Mouse (Mus musculus) left cerebral cortex, adult 9 months (tissue): ENCODE data around the gene Ints2.
"Not testable (repeated sequence)": the region's sequence is repeated elsewhere in the genome, so short reads cannot be mapped to it uniquely, and the experiment has no call there.

Source experiments
- DNase-seq, 2 experiments: peaks; one replicate each; pipeline ENCODE4 v3.0.0; 2022; ENCODE audit warnings: low spot score in 2 of 2

Gene Ints2

DNA sequence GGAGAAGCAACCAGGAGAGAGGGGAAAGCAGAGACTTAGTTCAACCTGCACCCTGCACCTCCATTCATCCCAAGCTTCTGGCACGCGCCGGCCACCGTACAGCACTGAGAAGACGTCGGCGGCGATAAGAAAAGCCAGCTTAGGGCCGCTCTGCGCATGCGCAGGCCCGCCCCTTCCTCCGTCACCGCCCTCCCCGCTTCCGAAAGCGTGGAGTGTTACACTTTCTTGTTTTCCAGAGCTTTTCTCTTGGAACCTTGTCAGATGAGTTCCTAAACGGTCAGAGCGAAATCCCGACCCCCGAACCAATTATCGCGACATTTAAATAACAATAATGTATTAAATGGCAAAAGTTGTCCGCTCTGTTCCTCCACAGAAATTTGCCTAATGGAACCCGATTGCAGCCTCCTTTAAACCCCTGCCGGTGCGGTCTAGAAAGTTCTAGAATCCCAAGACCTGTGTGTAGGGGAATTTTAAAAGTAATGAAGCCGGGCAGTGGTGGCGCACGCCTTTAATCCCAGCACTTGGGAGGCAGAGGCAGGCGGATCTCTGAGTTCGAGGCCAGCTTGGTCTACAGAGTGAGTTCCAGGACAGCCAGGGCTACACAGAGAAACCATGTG lies at the start of gene Ints2:
Ints2 (minus strand) TSS at position 116 of the 617 bp plus-strand sequence.
- peak; percentile 82 to 94 for DNase-seq

DNA sequence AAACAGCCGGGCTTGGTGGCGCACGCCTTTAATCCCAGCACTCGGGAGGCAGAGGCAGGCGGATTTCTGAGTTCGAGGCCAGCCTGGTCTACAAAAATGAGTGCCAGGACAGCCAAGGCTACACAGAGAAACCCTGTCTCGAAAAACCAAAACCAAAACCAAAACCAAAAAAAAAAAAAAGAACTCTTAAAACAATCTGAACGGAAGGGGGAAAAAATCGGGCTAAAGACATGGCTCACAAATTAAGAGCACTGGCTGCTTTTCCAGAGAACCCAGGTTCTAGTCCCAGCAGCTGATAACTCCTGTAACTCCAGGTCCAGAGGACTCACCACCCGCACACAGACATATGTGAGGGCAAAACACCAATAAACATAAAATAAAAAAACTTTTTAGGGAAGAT lies 34.8 kb upstream of the Ints2 start:
- DNase-seq = not testable (repeated sequence)

DNA sequence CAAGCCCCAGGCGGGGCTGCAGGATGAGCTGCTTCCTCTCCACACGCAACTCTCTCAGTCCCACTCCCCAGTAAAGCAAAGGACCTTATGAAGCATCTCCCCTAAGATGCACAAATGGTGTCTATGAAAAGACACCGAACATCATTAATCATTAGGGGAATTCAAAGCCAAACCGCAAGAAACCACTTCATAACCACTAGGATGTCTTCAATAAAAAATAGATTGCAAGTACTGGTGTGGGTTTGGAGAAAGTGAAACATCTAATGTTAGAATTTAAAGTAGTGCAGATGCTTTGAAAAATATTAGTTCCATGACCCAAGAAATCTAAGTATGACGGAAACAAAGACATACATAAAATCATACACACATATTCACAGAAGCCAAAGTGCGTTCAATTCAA lies 34.3 kb upstream of the Ints2 start:
- DNase-seq = no peak

DNA sequence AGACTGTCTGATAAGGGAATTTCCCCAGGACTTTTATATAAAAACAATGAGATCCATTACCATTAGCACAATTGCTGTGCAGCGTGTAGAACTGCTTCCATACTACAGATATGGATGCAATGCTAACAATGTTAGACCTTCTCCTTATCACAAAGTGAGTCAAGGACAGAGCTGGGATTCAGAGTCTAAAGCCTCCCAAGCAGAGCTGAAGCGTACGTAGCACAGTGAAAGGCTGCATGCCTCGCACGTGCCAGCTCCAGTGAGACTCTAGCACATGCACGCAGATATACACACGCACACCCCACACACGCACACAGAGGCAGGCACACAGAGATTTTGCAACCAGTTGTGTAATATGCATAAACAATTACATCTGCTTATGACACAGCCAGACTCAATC lies 28.4 kb upstream of the Ints2 start:
- no peak for DNase-seq

- no peak for DNase-seq
Measured at GRCm38 (mm10) chr11:86278442-86279102, 21.2 kb upstream of the Ints2 start.

- DNase-seq = no peak
Measured at GRCm38 (mm10) chr11:86257054-86257453, 321 bp downstream of the Ints2 start.

GRCm38 (mm10) chr11:86253342-86253741 lies 4.0 kb downstream of the Ints2 start:
- no peak for DNase-seq

DNA sequence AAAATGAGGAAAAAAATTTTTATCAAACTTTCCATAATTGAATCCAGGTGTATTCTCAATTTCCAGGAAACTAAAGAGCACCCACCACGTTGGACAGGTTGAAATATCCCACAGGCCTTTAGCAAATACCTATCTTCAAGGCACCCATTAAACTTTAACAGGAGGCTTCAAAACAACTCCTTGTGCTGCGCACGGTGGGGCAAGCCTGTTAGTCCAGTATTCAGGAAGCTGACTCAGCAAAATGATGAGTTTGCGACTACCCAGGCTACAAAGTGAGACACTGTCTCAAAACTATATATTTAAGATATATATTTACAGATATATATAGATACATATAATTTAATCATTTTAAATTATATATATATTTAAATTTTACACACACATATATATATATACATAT lies 24.9 kb downstream of the Ints2 start:
- no peak for DNase-seq

DNA sequence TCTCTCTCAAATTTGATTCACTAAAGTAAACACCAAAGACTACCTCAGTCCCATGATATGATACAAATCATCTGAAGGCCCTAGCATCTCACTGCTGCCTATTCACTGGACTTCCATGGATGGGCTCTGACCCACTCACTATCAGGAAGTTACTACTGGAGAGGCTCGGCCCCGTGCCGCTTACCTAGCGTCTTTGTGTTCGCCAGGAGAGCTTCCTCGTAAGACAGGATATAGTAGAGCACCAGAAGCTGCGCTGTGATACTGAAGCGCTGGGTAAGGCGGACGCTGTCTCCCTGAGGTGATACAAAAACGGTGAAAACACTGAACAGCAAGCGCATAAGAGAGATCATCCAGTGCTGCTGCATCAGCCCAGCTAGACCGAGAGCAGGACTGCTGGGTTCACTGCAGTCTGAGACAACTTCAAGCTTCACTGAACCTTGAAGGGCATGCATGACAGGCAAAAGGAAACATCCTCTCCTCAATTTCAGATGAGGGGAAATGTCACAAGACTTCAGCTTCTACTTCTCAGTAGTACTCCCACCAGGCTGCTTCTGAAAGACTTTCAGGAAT lies 25.5 kb downstream of the Ints2 start:
- DNase-seq = no peak

- DNase-seq = no peak
Measured at GRCm38 (mm10) chr11:86226646-86227180, 30.7 kb downstream of the Ints2 start.

GRCm38 (mm10) chr11:86225761-86226160 lies 31.6 kb downstream of the Ints2 start:
- DNase-seq = no peak

GRCm38 (mm10) chr11:86211803-86212202 lies 45.6 kb downstream of the Ints2 start:
- no peak for DNase-seq

DNA sequence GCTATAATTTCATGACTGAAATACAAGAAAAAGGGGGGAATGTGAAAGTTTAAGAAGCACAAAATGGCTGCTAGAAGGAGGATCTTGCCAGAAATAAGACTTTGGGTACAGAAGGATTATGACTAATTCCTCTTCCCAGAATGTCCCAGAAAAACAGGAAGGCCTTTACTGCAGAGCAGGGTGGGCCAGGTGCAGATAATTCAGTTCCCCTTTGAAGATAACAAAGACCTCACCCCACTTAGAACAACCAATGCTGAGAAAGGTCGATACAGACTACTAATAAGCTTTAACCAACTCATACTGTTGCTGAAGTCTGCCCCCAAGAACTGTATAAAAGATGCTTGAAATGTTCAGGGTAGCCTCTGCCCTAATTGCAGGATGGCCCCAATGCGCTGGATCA lies 48.3 kb downstream of the Ints2 start:
- DNase-seq = no peak

- DNase-seq = no peak
Measured at GRCm38 (mm10) chr11:86205876-86206275, 51.5 kb downstream of the Ints2 start.

GRCm38 (mm10) chr11:86205031-86205430 lies 52.3 kb downstream of the Ints2 start:
- DNase-seq = no peak

- no peak for DNase-seq
Measured at GRCm38 (mm10) chr11:86201901-86202675, 55.3 kb downstream of the Ints2 start.

DNA sequence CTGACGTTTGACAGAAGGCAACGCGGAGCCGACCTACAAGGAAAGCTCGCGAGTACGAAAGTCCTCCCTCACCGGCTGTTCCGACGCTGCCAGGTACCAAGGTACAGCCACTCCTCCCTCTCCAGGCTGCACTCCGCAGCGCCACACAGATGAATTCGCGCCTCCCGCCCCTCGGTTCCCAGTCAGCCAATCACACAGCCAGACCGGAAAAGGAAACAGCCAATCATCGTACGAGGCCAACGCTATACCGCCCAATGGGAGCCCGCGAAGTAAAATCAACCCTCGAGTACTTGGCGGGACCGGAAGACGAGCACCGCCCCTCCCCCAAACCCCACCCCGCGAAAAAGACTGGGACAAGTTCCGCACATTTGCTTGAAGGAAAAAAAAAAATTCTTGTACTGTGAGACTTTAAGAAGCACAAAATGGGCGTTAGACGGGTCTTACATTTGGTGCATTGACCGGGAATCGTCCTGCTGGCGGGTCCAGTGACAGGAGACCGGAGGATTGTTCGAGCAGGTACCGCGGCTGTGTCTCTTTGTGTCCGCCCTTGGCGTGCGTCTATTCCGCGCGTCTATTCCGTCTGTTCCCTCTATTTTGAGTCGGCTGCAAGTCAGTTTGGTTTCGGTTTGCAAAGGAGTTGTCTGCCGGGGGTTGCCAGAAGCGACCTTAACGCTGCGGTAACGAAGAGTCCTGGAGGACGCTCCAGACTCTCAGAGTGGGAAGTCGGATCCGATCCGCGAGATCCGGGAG lies 56.2 kb downstream of the Ints2 start, which contains the start of gene Brip1:
Brip1 (minus strand) TSS at position 157 of the 750 bp plus-strand sequence.
- DNase-seq = peak; percentile 69 to 91

DNA sequence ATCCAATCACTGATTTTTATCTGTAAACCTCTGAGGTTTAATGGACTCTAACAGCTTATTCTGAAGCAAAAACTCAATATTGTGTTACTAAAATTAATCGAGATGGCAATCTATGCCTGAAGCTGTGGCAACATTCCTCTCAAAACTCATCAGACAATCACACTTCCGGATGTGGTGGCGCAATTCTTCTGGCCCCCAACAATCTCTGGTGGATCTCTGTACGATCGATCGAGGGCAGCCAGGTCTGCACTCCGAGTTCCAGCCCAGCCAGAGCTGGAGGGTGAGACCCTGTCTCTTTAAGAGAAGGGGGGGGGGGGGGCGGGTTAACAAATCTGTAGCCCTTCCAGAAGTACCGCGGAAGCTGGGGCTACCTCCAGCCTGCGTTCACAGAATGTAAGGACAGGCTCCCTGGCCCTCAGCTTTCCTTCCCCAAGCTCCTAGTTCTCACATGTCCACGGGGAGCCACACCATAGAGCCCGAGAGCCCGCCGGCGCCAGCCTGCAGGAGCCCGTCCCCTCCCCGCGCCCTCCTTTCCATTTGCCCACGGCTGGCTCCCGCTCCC lies 56.8 kb downstream of the Ints2 start:
- DNase-seq = no peak

DNA sequence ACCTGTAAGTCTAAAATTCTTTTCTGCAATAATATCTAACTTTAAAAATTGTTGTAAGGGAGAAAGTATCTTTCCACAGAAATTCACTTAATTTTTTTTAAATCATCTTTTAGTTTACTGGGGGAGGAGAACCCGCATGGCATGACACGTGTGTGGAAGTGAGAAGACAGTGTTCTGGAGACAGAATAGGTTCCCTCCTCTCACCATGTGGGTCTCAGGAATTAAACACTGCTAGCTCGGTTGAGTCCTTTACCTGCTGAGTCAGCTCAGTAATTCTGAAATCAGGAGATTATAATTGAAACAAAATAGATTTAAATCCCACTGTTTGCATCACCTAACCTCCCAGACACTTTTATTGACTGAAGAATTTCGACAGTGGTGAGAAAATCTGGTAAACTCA lies 57.6 kb downstream of the Ints2 start:
- no peak for DNase-seq

DNA sequence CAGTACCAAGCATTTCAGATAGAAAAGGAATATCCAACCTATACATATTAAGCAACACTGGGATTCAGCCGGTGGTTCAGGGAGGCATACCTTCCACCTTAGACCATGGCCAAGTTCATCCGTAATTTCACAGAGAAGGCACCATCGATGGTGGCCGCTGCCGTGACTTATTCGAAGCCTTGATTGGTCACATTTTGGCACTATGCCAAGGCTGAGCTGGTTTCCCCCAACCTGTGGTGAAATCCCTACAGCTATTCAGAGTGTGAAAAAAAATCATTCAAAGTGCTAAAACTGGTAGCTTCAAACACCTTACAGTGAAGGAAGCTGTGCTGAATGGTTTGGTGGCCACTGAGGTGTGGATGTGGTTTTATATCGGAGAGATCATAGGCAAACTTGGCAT lies 72.2 kb downstream of the Ints2 start:
- DNase-seq = not testable (repeated sequence)

DNA sequence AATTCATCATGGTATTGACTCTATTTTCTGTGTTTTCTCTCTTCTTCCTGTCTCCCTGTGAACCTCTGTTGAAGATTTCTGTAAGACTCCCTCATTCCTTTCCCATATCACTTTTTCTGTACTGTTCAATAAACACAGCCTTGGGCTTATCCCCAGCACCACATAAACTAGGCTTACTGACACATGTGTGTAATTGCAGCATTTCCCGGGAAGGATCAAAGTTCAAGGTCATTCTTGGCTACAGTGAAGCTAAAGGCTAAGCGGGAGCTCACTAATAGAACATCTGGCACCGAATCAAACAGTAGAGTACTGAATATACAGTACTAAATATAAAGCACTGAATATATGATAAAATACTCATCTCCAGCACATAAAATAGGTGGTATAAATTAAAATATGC lies 81.5 kb downstream of the Ints2 start:
- DNase-seq = no peak
